Mouse (Mus musculus) adipocyte (in vitro differentiated cells): ENCODE measurements around the gene Tsacc.
"Not testable (repeated sequence)": the region's sequence is repeated elsewhere in the genome, so short reads cannot be mapped to it uniquely, and the experiment has no call there.

Experiments
- DNase-seq: peaks from one replicate; pipeline ENCODE4 v3.0.0-alpha.2; 2016; ENCODE audit warnings: low spot score

Gene Tsacc

DNA sequence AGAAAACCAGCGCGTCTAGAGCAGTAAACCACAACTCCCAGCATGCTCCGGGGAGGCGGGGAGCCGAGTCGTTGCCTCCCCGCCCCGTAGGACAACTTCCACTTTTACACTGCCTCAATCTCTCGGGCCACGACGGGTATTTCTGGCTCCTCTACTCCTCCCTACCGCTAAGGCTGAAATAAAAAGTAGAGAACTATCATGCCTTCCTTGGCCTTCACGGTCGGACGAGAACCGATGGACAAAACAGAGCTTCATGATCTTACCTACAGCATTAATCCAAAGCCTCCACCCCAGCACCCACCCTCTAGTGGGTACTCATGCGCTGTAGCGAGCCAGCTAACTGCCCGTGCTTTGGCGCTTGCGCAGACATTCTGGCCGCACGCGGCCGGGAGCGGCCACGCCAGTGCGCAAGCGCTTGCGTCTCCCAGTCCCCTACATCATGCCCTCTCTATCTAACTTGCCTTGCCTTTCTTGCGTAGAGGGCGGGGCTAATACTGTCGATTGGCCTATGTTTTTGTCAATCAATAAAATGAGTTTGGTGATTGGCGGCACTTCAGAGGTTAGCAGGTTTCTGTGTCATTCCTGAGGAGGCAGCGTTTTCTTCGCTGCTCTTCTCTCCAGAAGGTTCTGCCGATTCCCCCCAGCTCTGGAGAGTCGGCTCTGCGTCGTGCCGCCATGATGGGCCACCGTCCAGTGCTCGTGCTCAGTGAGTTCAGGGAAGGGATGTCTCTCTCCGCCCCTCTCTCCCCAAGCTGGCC, at the start of gene Tsacc, which contains the start of gene Cct3:
Tsacc (minus strand) TSS at position 439 of the 758 bp plus-strand sequence.
Cct3 (plus strand) TSS at position 556 of the 758 bp plus-strand sequence.
- peak; percentile 99 for DNase-seq

DNA sequence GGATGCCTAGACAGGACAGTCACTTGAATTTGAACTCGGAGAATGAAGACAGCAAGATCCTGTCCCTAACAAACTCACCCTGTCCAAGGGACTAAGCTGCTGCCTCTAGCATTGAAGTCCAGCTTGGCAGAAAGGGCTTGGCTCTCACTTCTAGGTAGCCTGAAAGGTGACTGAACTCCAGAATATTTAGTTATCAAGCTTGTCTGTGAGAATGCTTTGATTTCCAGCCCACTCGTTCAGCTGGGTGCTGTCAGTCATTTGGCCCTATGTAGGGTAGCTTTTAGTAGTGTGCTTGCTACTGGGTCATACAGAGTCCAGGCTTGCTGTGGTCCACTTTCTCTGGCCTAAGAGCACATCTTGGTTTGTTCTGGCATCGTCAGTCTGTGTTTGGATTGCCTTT, 42.2 kb upstream of the Tsacc start:
- no peak for DNase-seq

DNA sequence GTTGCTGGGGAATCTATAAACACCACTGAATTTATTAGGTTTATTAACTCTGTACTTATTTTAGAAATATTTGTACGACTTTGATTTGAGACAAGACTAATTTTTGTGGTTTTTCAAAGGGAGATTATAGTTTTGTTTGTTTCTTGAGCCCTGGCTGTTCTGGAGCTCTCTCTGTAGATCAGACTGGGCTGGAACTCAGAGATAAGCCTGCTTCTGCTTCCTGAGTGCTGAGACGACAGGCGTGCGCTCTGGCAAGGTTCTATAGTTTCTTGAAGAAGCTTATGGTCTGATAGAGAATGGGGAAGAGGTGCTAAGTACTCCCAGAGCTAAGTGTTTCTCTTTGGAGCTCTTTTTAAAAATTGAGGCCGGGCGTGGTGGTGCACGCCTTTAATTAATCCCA, 41.5 kb upstream of the Tsacc start:
- DNase-seq = no peak

DNA sequence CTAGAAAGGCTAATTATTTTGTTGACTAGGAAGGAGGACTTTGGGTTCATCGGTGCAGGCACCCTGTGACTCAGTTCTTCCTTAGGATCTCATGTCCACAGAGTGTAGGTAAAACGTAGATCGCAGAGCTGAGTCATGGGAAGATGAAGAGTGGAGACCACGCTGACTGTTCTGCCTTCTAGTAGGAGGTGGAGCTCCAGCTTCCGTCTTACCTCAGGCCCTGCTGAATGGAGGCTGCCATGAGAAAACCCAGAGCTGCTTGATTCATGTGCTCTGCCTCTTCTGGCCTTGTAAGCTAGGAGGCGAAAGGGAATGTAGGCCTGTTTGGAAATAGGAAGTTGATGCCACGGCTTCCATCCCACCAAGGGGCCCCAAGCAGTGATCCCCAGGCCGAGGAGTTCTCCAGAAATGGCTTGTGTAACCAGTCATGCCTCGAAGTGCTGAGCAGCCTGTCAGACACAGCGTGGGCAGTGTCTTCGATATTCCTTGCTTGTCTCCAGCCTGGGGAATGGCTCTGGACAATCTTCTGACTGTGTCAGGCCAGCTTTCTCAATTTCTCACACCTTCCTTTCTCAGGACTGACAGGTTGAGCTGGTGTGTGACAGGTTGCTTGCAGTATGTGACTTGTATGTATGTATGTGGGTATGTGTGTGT, 40.7 kb upstream of the Tsacc start:
- DNase-seq = peak; percentile 69

DNA sequence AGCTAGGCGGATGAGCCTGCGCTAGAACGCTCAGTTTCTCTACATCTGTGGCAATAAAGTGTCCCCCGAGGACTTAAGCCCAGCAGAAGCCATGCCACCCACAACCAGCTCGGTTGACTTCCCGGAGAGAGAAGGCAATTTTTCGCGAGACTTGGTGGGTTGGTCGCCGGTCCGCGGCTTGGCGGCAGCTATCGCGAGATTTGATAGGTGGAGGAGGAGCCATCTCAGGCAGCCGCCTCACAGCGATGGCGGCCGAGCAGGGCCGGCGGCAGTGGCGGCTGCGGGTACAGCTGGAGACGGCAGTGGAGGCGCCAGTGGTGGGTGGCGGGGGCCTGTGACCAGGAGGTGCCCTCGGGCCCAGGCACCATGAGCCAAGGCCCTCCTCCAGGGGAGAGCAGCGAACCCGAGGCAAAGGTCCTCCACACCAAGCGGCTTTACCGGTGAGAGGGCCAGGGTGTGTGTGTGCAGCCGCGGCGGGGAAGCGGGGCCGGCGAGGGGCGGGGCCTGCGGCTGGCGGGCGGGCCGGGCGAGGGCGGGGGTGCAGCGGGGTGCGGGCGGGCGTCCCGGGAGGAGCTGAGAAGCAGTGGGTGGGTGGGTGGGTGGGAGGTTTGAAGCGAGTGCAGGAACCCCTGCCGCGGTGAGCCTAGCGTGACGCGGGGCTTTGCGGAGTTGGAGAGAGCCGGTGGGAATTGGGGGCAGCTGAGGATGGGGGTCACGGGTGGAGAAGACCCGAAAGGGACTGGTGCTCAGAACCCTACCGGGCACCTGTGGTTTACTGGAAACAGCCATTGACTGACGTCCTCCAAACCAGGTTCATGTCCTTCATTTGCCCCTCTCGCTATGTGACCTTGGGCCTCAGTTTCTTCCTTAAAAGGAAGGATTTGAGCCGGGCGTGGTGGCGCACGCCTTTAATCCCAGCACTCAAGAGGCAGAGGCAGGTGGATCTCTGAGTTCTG, 39.5 kb upstream of the Tsacc start, which contains the start of the genes Tmem79 and Smg5:
Tmem79 (minus strand) TSS at position 91 of the 956 bp plus-strand sequence.
Smg5 (plus strand) TSS at position 203 of the 956 bp plus-strand sequence.
- DNase-seq = peak; percentile 96

DNA sequence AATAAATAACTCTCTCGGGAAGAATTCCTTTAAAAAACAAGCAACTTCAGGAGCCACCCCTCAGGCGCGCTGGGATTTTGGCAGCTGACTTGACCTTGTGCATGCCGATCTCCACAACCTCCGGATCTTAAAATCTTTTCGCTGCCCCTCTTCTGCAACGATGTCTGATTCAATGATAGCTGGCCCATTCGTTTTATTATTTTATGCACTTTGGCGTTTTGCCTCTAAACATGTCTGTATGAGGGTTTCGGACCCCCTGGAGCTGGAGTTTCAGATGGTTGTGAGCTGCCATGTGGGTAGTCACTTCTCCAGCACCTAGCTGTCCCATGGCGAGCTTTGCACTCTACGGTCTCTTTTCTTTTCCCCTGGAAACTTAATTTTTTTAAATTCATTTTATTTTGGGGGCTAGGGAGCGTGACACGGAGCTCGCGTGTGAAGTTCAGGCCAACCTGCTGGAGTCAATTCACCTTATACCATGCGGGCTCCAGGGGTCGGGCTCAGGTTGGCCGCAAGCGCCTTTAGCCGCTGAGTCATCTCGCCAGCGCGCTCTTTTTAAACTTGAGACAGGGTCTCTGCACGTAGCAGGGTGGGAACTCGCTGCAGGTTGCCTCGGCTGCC, 38.7 kb upstream of the Tsacc start:
- peak; percentile 56 for DNase-seq

GRCm38 (mm10) chr3:88334902-88335435, 38.2 kb upstream of the Tsacc start:
- DNase-seq = peak; percentile 28

- no peak for DNase-seq
Observed at GRCm38 (mm10) chr3:88334029-88334658, 37.3 kb upstream of the Tsacc start.

DNA sequence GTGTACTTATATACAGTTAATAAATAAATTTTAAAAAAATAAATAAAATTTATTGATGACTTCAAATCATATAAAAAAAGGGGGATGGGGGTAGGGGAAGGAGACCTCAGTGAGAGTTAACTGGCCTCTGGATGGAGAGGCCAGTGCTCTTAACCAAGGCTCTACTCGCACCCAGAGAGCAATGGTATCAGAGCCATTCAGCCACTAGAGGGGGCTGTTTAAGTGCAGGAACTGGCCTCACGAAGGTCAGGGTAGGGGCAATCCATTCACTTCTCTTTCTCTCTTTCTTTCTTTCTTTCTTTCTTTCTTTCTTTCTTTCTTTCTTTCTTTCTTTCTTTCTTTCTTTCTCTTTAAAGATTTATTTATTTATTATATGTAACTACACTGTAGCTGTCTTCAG, 34.5 kb upstream of the Tsacc start:
- peak; percentile 60 for DNase-seq

GRCm38 (mm10) chr3:88328956-88329355, 32.2 kb upstream of the Tsacc start:
- no peak for DNase-seq

- DNase-seq = peak; percentile 81
Observed at GRCm38 (mm10) chr3:88324951-88325405, 28.2 kb upstream of the Tsacc start, which contains the start of gene Glmp. Glmp (plus strand) TSS chr3:88325023.

DNA sequence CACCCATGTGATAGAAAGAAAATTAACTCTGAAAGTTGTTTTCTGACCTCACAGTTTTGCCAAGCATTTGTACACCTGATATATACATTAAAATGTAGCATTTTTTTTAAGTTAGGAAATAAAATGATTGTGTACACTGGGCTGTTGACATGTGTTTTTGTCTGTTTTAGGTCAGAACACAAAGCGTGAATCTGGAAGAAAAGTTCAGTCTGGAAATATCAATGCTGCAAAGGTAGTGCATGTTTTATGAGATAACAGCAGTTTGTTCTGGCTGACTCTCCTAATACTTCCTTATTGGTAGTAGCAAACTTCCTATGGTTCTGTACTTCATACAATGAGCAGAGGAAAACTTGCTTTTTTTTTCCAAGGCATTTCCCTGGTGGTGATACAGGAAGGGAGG, 2.4 kb upstream of the Tsacc start:
- DNase-seq = no peak

DNA sequence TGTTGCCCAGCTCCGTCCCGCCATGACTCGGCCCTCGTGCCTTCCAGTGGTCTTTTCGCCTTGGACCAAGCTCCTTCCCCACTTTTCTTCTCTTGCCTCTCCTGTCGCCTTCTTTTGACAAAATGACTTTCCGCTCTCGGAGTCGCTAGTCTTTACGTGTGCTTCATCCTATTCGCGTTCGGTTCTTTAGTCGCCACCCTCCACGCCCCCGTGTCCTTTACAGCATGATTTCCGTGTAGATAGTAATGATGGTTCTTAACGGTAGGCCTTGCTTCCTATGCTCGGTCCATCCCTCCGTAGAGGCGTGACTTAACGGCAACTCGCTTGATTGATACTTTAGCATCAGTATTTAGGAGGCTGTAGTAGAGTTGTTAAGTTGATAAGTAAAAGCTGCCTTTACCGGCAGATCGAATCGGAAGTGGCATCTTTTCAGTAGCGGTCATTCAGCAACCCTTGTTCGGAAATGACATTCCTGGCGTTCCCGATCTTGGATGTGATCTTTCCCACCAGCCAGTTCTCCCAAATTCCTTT, 587 bp upstream of the Tsacc start:
- DNase-seq = no peak

DNA sequence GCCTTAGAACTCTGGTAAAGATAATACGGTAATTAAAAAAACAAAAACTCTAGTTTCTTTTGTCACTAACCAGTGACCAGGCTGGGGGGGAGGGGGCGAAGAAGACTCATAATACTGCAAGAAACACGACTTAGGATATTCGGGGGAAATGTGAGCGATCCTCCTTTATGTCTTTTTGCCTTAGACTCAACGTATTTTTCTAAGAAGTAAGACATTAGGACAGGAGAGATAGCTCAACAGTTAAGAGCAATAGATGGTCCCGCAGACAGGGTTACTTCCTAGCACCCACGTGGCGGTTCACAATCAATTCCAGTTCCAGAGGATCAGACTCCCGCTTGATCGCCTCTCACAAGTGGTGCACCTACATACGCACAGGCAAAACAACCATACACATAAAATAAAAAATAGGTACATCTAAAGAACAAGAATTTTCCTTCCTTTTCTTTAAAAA, 664 bp downstream of the Tsacc start:
- DNase-seq = no peak

DNA sequence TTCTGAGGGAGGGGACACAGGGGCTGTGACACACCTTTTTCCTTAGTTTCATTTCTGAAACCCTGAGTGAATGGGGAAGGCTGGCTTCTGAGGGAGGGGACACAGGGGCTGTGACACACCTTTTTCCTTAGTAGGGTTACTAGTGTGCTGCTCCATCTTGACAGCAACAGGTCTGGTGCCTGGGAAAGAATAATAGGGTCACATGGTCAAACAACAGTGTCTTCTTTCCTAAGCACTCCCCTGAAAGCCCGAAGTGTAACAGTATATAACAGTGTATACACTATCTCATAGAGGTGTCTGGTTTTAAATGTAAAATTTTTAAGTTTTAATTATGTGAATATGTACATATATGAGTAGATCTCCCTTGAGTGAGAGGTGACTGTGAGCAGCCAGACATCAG, 1.5 kb downstream of the Tsacc start:
- DNase-seq = not testable (repeated sequence)

DNA sequence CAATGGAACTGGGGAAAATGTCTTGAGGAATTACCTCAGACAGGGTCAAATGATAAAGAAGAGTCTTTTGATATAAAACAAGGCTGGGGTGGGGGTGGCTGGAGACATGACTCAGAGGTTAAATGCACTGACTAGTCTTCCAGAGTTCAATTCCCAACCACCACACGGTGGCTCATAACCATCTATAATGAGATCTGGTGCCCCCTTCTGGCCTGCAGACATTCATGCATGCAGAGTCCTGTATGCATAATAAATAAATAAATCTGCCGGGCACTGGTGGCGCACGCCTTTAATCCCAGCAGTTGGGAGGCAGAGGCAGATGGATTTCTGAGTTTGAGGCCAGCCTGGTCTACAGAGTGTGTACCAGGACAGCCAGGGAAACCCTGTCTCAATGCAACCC, 4.8 kb downstream of the Tsacc start:
- DNase-seq = no peak

DNA sequence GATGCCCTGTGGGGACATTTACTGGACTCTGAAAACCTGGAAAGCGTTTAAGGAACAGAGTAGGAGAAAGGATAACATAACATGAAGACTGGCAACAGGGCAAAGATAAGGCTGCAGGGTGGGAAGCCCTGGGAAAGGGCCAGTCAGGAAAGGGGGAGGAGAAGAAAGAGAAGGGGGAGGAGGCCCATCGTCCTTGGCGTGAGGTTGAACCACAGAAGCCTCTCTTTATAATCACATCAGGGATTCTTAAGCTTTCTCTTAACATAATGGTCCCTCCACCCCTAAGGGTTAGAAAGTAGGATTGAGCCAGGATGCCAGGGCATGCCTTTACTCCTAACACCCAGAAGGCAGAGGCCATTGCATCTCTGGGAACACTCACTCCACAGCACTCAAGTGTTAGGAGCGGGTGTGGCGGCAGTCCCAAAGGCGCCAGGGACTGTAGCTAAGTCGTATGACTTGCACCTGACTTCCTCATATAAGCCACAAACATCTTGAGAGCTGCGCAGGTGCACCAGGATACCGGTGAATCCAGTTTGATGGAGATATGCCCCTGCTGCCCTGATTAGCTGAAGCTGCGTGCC, 8.6 kb downstream of the Tsacc start:
- not testable (repeated sequence) for DNase-seq

GRCm38 (mm10) chr3:88287110-88287509, 9.7 kb downstream of the Tsacc start, which contains the start of gene Gm38392:
Gm38392 (minus strand) TSS chr3:88287210.
- no peak for DNase-seq

DNA sequence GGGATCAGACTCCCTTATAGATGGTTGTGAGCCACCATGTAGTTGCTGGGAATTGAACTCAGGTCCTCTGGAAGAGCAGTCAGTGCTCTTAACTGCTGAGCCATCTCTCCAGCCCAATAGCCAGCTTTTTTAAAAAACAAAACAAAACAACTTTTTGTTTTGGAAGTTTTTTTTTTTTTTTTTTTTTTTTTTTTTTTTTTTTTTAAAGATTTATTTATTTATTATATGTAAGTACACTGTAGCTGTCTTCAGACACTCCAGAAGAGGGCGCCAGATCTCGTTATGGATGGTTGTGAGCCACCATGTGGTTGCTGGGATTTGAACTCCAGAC, 11.3 kb downstream of the Tsacc start:
- not testable (repeated sequence) for DNase-seq
